Mouse (Mus musculus) small intestine, adult 2 months (tissue): ENCODE measurements around the gene Ust. TPM values are rescaled to one million over a fixed set of nuclear protein-coding genes. Genes with fewer than 3 reads are reported as not detected.

Source experiments
- H3K27ac ChIP-seq: fragments of 200-500 bp; 2 replicates; pipeline ENCODE4 v1.5.1; 2012; ENCODE audit warnings: low read depth, low read length, control low read depth, inconsistent platforms; ENCODE audit not compliant: insufficient read depth
- H3K27me3 ChIP-seq: fragments of 200-500 bp; 2 replicates; pipeline ENCODE4 v1.6.1; 2012; ENCODE audit warnings: mild to moderate bottlenecking, moderate library complexity, low read length, inconsistent platforms; ENCODE audit not compliant: control insufficient read depth, insufficient read depth
- H3K36me3 ChIP-seq: fragments of 200-500 bp; 2 replicates; pipeline ENCODE4 v1.6.1; 2012; ENCODE audit warnings: mild to moderate bottlenecking, low read length, control low read depth, inconsistent platforms; ENCODE audit not compliant: control insufficient read depth, insufficient read depth
- H3K4me1 ChIP-seq: fragments of 200-500 bp; 2 replicates; pipeline ENCODE4 v1.6.1; 2012; ENCODE audit warnings: low read length, inconsistent platforms, mixed read lengths; ENCODE audit not compliant: control insufficient read depth, insufficient read depth, insufficient read length
- H3K4me3 ChIP-seq: fragments of 200-500 bp; 2 replicates; pipeline ENCODE4 v1.5.1; 2012; ENCODE audit warnings: low read depth, mild to moderate bottlenecking, control low read depth, inconsistent platforms, low read length, moderate library complexity
- CTCF ChIP-seq: fragments of 200-500 bp; IDR thresholded peaks from 2 replicates; pipeline ENCODE4 v1.5.1; 2012; ENCODE audit warnings: low read depth, mild to moderate bottlenecking, control low read depth, inconsistent platforms, low read length, moderate library complexity, mixed read lengths; ENCODE audit not compliant: insufficient replicate concordance, insufficient read length; ENCODE audit errors: extremely low read depth
- POLR2A ChIP-seq: fragments of 200-500 bp; IDR thresholded peaks from 2 replicates; pipeline ENCODE4 v1.6.1; 2012; ENCODE audit warnings: low read depth, mild to moderate bottlenecking, control low read depth, inconsistent platforms, low read length, moderate library complexity
- WGBS: fragments of 180-500 bp; shearing (Covaris S2); methylation state at CpG from one replicate; pipeline ENCODE4 v1.1.7; 2018; 5-methylcytosine and 5-hydroxymethylcytosine counted together
- polyA plus RNA-seq: library from polyadenylated mRNA; depleted of rRNA; stranded (reverse); fragments of >200 nt; gene quantifications from 2 replicates; pipeline ENCODE4 v1.2.3, GENCODE M21; 2012

The Ust gene
- polyA plus RNA-seq, 1 experiment: 0.33 TPM

GRCm38 (mm10) chr10:8176008-8176350 is 342.6 kb downstream of the Ust start:
- 75% methylated on average over 3 of the region's 3 CpGs for WGBS

DNA sequence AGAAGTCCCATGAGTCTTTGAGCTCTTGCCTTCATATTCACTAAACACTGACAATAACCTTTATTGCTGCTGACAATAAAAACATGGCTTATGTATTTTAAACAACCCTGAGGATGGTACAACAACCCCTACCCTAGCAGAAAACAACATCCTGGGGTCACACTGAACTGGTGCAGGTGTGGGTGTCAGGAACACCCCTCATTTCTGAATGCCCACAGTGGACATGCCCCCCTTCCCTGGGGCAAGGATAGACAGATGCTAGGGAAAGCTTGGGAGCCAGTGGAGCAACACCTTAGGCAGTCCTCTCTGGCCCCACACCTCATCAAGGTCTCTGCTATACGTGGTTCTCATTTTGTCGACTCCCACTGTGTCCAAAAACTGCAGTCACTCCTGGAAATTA is 343.9 kb downstream of the Ust start:
- no peaks in the 10 kb centered on the region for H3K27me3 ChIP-seq
- peaks cover 2% of the 10 kb centered on the region; the same call in 1 of the 2 replicates for H3K4me1 ChIP-seq
- H3K27ac ChIP-seq: no peak overlapping the region
- H3K36me3 ChIP-seq: no peaks in the 10 kb centered on the region
- TF ChIP-seq CTCF (no peak), POLR2A (no peak)
- 82% methylated on average over 2 of the region's 2 CpGs for WGBS
- H3K4me3 ChIP-seq: no peak overlapping the region

More at GRCm38 (mm10) chr10:8176008-8176350, 342.6 kb downstream of the Ust start:
- no peak overlapping the region for H3K4me3 ChIP-seq
- H3K27ac ChIP-seq: peak overlapping the region; percentile 43
- TF ChIP-seq CTCF (no peak), POLR2A (no peak)
- peaks cover 2% of the 10 kb centered on the region; the same call in 1 of the 2 replicates for H3K4me1 ChIP-seq
- H3K36me3 ChIP-seq: no peaks in the 10 kb centered on the region
- H3K27me3 ChIP-seq: no peaks in the 10 kb centered on the region

GRCm38 (mm10) chr10:8174230-8174629 is 344.4 kb downstream of the Ust start:
- 48% methylated on average over 7 of the region's 7 CpGs for WGBS
- H3K27ac ChIP-seq: no peak overlapping the region
- no peaks in the 10 kb centered on the region for H3K36me3 ChIP-seq
- H3K27me3 ChIP-seq: no peaks in the 10 kb centered on the region
- TF ChIP-seq POLR2A (no peak), CTCF (no peak)
- H3K4me1 ChIP-seq: peaks cover 2% of the 10 kb centered on the region; the same call in 1 of the 2 replicates
- H3K4me3 ChIP-seq: no peak overlapping the region

GRCm38 (mm10) chr10:8173032-8173431 is 345.6 kb downstream of the Ust start:
- TF ChIP-seq CTCF (no peak), POLR2A (no peak)
- 51% methylated on average over 3 of the region's 3 CpGs for WGBS
- H3K27ac ChIP-seq: no peak overlapping the region
- H3K4me3 ChIP-seq: no peak overlapping the region
- peaks cover 2% of the 10 kb centered on the region; the same call in 1 of the 2 replicates for H3K4me1 ChIP-seq
- no peaks in the 10 kb centered on the region for H3K36me3 ChIP-seq
- no peaks in the 10 kb centered on the region for H3K27me3 ChIP-seq

DNA sequence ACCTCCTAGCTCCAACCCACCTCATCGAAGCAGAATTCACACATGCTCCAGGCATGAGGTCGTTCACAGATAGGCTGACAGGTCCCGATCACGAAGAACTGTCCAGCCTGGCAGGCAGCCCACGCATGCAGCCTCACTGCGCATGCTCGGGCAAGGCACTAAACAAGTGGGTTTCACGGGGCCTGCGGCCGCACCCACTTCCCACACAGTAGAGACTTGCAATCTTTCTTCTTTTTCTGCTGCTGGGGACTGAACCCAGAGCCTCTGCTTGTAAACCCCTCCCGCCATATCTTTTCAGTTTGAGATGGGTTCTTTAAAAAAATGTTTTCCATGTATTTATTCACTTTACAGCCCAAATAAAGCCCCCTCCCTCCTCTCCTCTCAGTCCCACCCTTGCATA is 347.1 kb downstream of the Ust start:
- 87% methylated on average over 11 of the region's 11 CpGs for WGBS

More for the DNA sequence above, 347.1 kb downstream of the Ust start:
- Histone ChIP-seq H3K36me3 (no peaks in the 10 kb centered on the region), H3K27ac (no peak overlapping the region), H3K4me3 (no peak overlapping the region), H3K27me3 (no peaks in the 10 kb centered on the region), H3K4me1 (peaks cover 2% of the 10 kb centered on the region; the same call in 1 of the 2 replicates)
- TF ChIP-seq CTCF (no peak), POLR2A (no peak)
